ENCODE assay signal across 43 mouse cellular contexts in the genomic region with DNA sequence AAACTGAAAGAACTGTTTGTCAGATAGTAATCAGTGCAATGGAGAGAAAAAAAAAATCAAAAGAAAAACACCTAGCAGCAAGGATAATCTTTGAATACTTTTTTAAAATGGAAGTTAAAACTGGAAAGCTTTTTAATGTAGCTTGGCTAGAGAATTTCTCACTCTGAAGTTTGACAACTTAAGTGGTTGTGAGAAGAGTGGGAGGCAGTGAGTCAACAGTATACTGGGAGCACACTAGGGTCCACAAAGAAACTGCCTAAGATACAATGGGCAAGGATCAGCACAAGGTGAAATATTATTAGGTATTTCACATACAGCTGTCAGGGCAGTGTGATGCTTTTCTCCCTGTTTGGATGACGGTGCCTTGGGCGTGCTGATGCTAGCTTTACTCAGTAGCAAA. TPM values are rescaled to one million over a fixed set of nuclear protein-coding genes. Genes with fewer than 3 reads are reported as not detected.
"Had no signal": no experiment of that assay in that cellular context is flagged by ENCODE, and none has a peak within 500 bp of the region (broad histone marks: within the 10 kb centered on the region; RNA-seq: fewer than 3 reads in every experiment).

No protein-coding gene starts in this region.

- H3K4me1 ChIP-seq: heart, embryonic 10.5 days; heart, embryonic 12.5 days; heart, embryonic 13.5 days; heart, embryonic 15.5 days; hindbrain, embryonic 10.5 days; hindbrain, embryonic 12.5 days; hindbrain, embryonic 13.5 days; hindbrain, embryonic 15.5 days; intestine, embryonic 15.5 days; kidney, embryonic 15.5 days had no signal

- H3K27me3 ChIP-seq: heart, embryonic 12.5 days; heart, embryonic 13.5 days; heart, embryonic 15.5 days; hindbrain, embryonic 12.5 days; hindbrain, embryonic 13.5 days; hindbrain, embryonic 15.5 days; intestine, embryonic 15.5 days; kidney, embryonic 15.5 days had no signal

- H3K9me3 ChIP-seq: heart, embryonic 10.5 days; heart, embryonic 12.5 days; heart, embryonic 13.5 days; heart, embryonic 15.5 days; hindbrain, embryonic 10.5 days; hindbrain, embryonic 12.5 days; hindbrain, embryonic 13.5 days; hindbrain, embryonic 15.5 days; intestine, embryonic 15.5 days; kidney, embryonic 15.5 days had no signal

- H3K4me3 ChIP-seq: heart, embryonic 10.5 days; heart, embryonic 12.5 days; heart, embryonic 13.5 days; heart, embryonic 15.5 days; hindbrain, embryonic 10.5 days; hindbrain, embryonic 12.5 days; hindbrain, embryonic 13.5 days; hindbrain, embryonic 15.5 days; intestine, embryonic 15.5 days; kidney, embryonic 15.5 days; layer of hippocampus, adult 2 months; left cerebral cortex, adult 2 months had no signal

- ATAC-seq: hindbrain, embryonic 16.5 days; hindbrain, postnatal 0 days; inflammation-experienced regulatory T-cells, adult 6 months; intestine, embryonic 15.5 days; intestine, embryonic 16.5 days; intestine, postnatal 0 days had no signal

- DNase-seq: heart, postnatal 10 days; heart, postnatal 14 days; heart, postnatal 36 days; heart, postnatal 4 days; kidney, adult 11 months; kidney, adult 18-20 months; kidney, adult 2 months; kidney, adult 8-10 months; kidney, adult 9 months; kidney, postnatal 10 days; kidney, postnatal 14 days; kidney, postnatal 25 days; kidney, postnatal 36 days; kidney, postnatal 4 days; layer of hippocampus, adult 9-11 months; layer of hippocampus, postnatal 36 days had no signal

- H3K36me3 ChIP-seq: heart, embryonic 10.5 days; heart, embryonic 12.5 days; heart, embryonic 13.5 days; heart, embryonic 15.5 days; hindbrain, embryonic 10.5 days; hindbrain, embryonic 12.5 days; hindbrain, embryonic 13.5 days; hindbrain, embryonic 15.5 days; intestine, embryonic 15.5 days; kidney, embryonic 15.5 days had no signal

- H3K27ac ChIP-seq: heart, embryonic 10.5 days; heart, embryonic 13.5 days; heart, embryonic 15.5 days; hindbrain, embryonic 10.5 days; hindbrain, embryonic 12.5 days; hindbrain, embryonic 13.5 days; hindbrain, embryonic 14.5 days; hindbrain, embryonic 15.5 days; hindbrain, postnatal 0 days; intestine, embryonic 15.5 days; kidney, embryonic 15.5 days; kidney, postnatal 0 days; layer of hippocampus, adult 2 months; left cerebral cortex, adult 2 months had no signal

- H3K4me2 ChIP-seq: heart, embryonic 12.5 days; heart, embryonic 13.5 days; heart, embryonic 15.5 days; hindbrain, embryonic 12.5 days; hindbrain, embryonic 13.5 days; hindbrain, embryonic 14.5 days; hindbrain, embryonic 15.5 days; intestine, embryonic 15.5 days; kidney, embryonic 15.5 days had no signal

- H3K9ac ChIP-seq: heart, embryonic 12.5 days; heart, embryonic 13.5 days; heart, embryonic 15.5 days; hindbrain, embryonic 12.5 days; hindbrain, embryonic 13.5 days; hindbrain, embryonic 14.5 days; hindbrain, embryonic 15.5 days; intestine, embryonic 15.5 days; kidney, embryonic 15.5 days had no signal

RNA-seq across cellular contexts. Expression of gene Lipi, which starts 23.0 kb away (rescaled TPM):
- polyA plus RNA-seq: heart, embryonic 10.5 days; heart, embryonic 12.5 days; heart, embryonic 13.5 days; heart, embryonic 14.5 days; heart, embryonic 15.5 days; heart, embryonic 16.5 days; heart, postnatal 0 days; hindbrain, embryonic 10.5 days; hindbrain, embryonic 11.5 days; hindbrain, embryonic 12.5 days; hindbrain, embryonic 13.5 days; hindbrain, embryonic 14.5 days; hindbrain, embryonic 15.5 days; hindbrain, embryonic 16.5 days; hindbrain, postnatal 0 days; inflammation-experienced regulatory T-cells, adult 6 months; intestine, embryonic 14.5 days; intestine, embryonic 15.5 days; intestine, embryonic 16.5 days; intestine, postnatal 0 days; kidney, adult 2 months; kidney, embryonic 14.5 days; kidney, embryonic 15.5 days; kidney, embryonic 16.5 days; kidney, postnatal 0 days; large intestine, adult 2 months had no signal
